Mouse (Mus musculus): Measurements from ENCODE around the gene Pnpla6.

- no peak for TF ChIP-seq CTCF (IDR thresholded peaks at IDR 0.05)
- no peak for TF ChIP-seq EP300 (IDR thresholded peaks at IDR 0.05)
Observed at GRCm38 (mm10) chr8:3576211-3576960, 61.2 kb downstream of the Pnpla6 start.

All from lung, postnatal 0 days (tissue).